ENCODE assay signal across 8 mouse cellular contexts in the genomic region with DNA sequence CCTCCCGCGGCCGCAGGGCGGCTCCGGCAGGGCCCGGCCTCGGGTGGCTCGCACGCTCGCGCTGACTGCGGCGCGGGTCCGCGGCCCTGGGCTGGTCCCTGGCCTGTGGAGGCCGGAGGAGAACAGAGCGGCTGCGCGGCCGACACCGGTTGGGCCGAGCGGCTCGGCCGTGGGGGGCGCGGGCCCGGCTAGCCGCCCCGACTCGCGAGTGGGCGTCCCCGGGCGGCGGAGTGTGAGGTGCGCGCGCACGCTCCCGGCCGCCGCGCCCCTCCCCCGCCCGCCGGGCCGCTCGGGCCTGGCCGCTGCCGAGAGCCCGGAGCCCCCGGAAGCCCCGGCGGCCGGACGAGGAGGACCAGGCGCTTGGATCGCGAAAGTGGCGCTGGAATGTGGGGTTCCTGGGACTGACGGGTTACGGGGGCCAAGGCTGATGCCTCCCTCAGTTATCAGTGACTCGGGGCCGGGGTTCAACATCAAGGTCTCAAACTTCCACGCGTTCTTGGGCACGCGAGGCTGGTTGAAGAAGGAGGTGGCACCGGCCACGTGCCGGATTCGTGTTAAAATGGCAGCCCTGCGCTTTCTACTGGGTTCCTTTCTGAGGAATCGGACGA. TPM values are rescaled to one million over a fixed set of nuclear protein-coding genes. Genes with fewer than 3 reads are reported as not detected.
A peak's percentile ranks its signal among the peaks of the same experiment; 100 is the strongest.
DNase-seq lines count a peak whose midpoint lies in the region; ATAC-seq and TF ChIP-seq lines count a peak whose summit lies in the region.

No protein-coding gene starts in this region.

- DNase-seq in MN1 (ENCODE audit: low spot score): peak; percentile 78
- peak; percentile 82 to 85 for DNase-seq in cerebellum, adult 2 months
- peak; percentile 85 for DNase-seq in forebrain, postnatal 0 days
- DNase-seq in layer of hippocampus, postnatal 14 days (ENCODE audit: low spot score in 2 of 2): peak; percentile 65 to 74
- peak; percentile 61 for DNase-seq in lung, postnatal 36 days
- DNase-seq in retina, embryonic 14.5 days (ENCODE audit: low spot score): peak; percentile 79
- DNase-seq in urinary bladder, adult 18-20 months (ENCODE audit: low spot score in 2 of 2): peak; percentile 52 to 77

- H3K27me3 ChIP-seq in cerebellum, adult 2 months (ENCODE audit: control insufficient read depth, insufficient read depth, low read length): no peaks in the 10 kb centered on the region
- no peaks in the 10 kb centered on the region for H3K27me3 ChIP-seq in forebrain, postnatal 0 days (ENCODE audit: insufficient read depth, low read length)

- TF ChIP-seq POLR2A in cerebellum, adult 2 months (IDR thresholded peaks at IDR 0.05; ENCODE audit: borderline replicate concordance, insufficient read depth, low read length): 0 out of 2 replicates have a peak, but pooled peaks have one; percentile 39

- H3K27ac ChIP-seq in cerebellum, adult 2 months (ENCODE audit: insufficient read depth, low read length): peak overlapping the region; percentile 91
- peak overlapping the region; percentile 97 for H3K27ac ChIP-seq in forebrain, postnatal 0 days (ENCODE audit: low read depth, low read length)

- peak overlapping the region; percentile 84 for H3K9ac ChIP-seq in forebrain, postnatal 0 days

- peak; percentile 86 for ATAC-seq in forebrain, postnatal 0 days
- ATAC-seq in hematopoietic stem cell, adult 5-6 weeks (replicated peaks in 1 of 2; ENCODE audit: insufficient read depth in 1 of 2, low FRiP score in 2 of 2, low TSS enrichment in 1 of 2, low read depth in 1 of 2, poor library complexity in 2 of 2, severe bottlenecking in 2 of 2): peak; percentile 20 to 23; a peak in 2 of 4 replicates

- peak overlapping the region; percentile 83 for H3K4me2 ChIP-seq in forebrain, postnatal 0 days (ENCODE audit: low read depth)

- peak overlapping the region; percentile 88 for H3K4me3 ChIP-seq in cerebellum, adult 2 months (replicated peaks; ENCODE audit: insufficient read depth, low read depth, low read length)
- peak overlapping the region; percentile 89 for H3K4me3 ChIP-seq in forebrain, postnatal 0 days (ENCODE audit: low read depth, low read length)

- TF ChIP-seq CTCF in cerebellum, adult 2 months (IDR thresholded peaks at IDR 0.05; ENCODE audit: borderline replicate concordance, insufficient read depth, low read depth, low read length): no peak
- TF ChIP-seq CTCF in forebrain, postnatal 0 days (IDR thresholded peaks at IDR 0.05; ENCODE audit: low read depth): no peak

- H3K4me1 ChIP-seq in cerebellum, adult 2 months (ENCODE audit: control insufficient read depth, insufficient read depth, low read length): no peaks in the 10 kb centered on the region
- H3K4me1 ChIP-seq in forebrain, postnatal 0 days (ENCODE audit: insufficient read depth): peaks cover 23% of the 10 kb centered on the region

- WGBS in cerebellum, adult 2 months: 1% methylated on average over 76 of the region's 77 CpGs
- WGBS in forebrain, postnatal 0 days: 3% methylated on average over 63 of the region's 77 CpGs

- no peaks in the 10 kb centered on the region for H3K9me3 ChIP-seq in forebrain, postnatal 0 days (ENCODE audit: low read length)

- H3K36me3 ChIP-seq in forebrain, postnatal 0 days (ENCODE audit: insufficient read depth): no peaks in the 10 kb centered on the region

RNA-seq across cellular contexts. Expression of a gene that starts 0.6 kb away (rescaled TPM):
- polyA plus RNA-seq in cerebellum, adult 2 months (2012; rRNA removed): 21.4 and 22.2 TPM in 2 replicates
- 39.8 and 48.2 TPM in 2 replicates for total RNA-seq in forebrain, postnatal 0 days (2014; rRNA removed)
- 45.2 and 54.3 TPM in 2 replicates for polyA plus RNA-seq in forebrain, postnatal 0 days (2015; fragmentation: Nextera tagmentation; extraction: Ambion mirVana)
- total RNA-seq in hematopoietic stem cell, adult 5-6 weeks (2017): 63.7 and 71.4 TPM in 2 replicates
- 100 to 1,000 TPM; 124 to 128 TPM for total RNA-seq in layer of hippocampus, postnatal 14 days (2021)

Comparison
In these comparisons a context has a peak if more than half of its experiments do, and no peak if none do; other contexts are left out.
1. Peak in every context shown above with its lines: DNase-seq, ATAC-seq, H3K4me3 ChIP-seq and H3K27ac ChIP-seq.